Mouse (Mus musculus): ENCODE results near the gene Stat5a. TPM values are rescaled to one million over a fixed set of nuclear protein-coding genes. Genes with fewer than 3 reads are reported as not detected.

Gene Stat5a
- polyA plus RNA-seq, 1 experiment from 2014 or later = 4.5 TPM

GRCm38 (mm10) chr11:100905929-100906328 is 46.8 kb downstream of the Stat5a start:
- no peak overlapping the region for H3K9ac ChIP-seq (replicated peaks; ENCODE audit: low read length)
- H3K4me3 ChIP-seq (ENCODE audit: low read length) = no peak overlapping the region
- H3K36me3 ChIP-seq (ENCODE audit: insufficient read depth, low read length) = peaks cover 41% of the 10 kb centered on the region
- H3K9me3 ChIP-seq (ENCODE audit: low read length) = no peaks in the 10 kb centered on the region
- H3K27ac ChIP-seq (ENCODE audit: low read length) = no peak overlapping the region
- 68% methylated on average over 1 of the region's 1 CpGs for WGBS
- H3K4me2 ChIP-seq (replicated peaks; ENCODE audit: low read depth, low read length) = no peak overlapping the region
- ATAC-seq (ENCODE audit: low FRiP score, low TSS enrichment) = no peak
- H3K4me1 ChIP-seq (ENCODE audit: insufficient read depth, low read length) = no peaks in the 10 kb centered on the region
- no peaks in the 10 kb centered on the region for H3K27me3 ChIP-seq (ENCODE audit: insufficient read depth, low read length)

DNA sequence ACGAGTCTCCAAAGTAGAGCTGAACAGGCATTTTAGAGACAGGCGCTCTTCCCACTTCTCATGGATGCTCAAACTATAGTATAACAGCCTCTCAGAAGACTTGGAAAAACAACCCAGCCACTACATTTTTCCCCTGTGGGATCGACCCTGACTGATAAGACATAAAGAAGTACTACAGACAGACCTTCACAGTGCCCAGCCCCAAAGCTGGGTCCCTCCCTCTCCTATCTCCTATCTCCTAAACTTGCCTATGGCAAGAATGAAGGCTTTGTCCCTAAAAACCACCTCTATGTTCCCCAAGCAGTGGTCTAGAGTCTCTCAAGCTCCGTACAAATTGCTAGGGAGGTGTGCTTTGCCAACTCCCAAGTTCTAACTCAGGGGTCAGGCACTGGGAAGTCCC is 47.7 kb downstream of the Stat5a start:
- Histone ChIP-seq H3K4me3 (ENCODE audit: low read length) (no peak overlapping the region), H3K27ac (ENCODE audit: low read length) (no peak overlapping the region), H3K36me3 (ENCODE audit: insufficient read depth, low read length) (peaks cover 32% of the 10 kb centered on the region), H3K9me3 (ENCODE audit: low read length) (no peaks in the 10 kb centered on the region), H3K4me2 (replicated peaks; ENCODE audit: low read depth, low read length) (no peak overlapping the region), H3K27me3 (ENCODE audit: insufficient read depth, low read length) (no peaks in the 10 kb centered on the region), H3K4me1 (ENCODE audit: insufficient read depth, low read length) (no peaks in the 10 kb centered on the region), H3K9ac (replicated peaks; ENCODE audit: low read length) (no peak overlapping the region)
- 86% methylated on average over 4 of the region's 4 CpGs for WGBS
- no peak for ATAC-seq (ENCODE audit: low FRiP score, low TSS enrichment)

DNA sequence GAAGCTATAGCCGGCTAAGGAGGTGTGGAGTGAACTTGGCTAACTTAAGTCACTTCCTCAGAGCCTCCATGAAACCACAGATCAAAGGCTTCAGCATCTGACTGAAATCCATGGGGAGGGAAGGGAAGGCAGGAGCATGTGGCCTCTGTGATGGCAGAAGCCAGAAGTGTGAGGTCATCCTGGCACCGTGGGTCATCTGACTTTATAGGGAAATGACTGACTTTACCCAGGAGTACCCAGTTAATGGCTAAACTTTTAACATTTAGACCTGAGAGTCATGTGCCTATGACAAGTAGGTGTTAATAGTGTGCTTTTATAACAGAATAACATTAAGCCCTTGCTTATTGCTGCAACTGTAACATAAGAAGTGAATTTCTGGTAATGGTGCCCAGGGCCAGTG is 49.0 kb downstream of the Stat5a start:
- H3K4me2 ChIP-seq (replicated peaks; ENCODE audit: low read depth, low read length) = no peak overlapping the region
- H3K9me3 ChIP-seq (ENCODE audit: low read length) = no peaks in the 10 kb centered on the region
- 46% methylated on average over 2 of the region's 2 CpGs for WGBS
- peaks cover 26% of the 10 kb centered on the region for H3K36me3 ChIP-seq (ENCODE audit: insufficient read depth, low read length)
- ATAC-seq (ENCODE audit: low FRiP score, low TSS enrichment) = no peak
- H3K9ac ChIP-seq (replicated peaks; ENCODE audit: low read length) = no peak overlapping the region
- H3K4me3 ChIP-seq (ENCODE audit: low read length) = no peak overlapping the region
- no peaks in the 10 kb centered on the region for H3K4me1 ChIP-seq (ENCODE audit: insufficient read depth, low read length)
- H3K27ac ChIP-seq (ENCODE audit: low read length) = no peak overlapping the region
- no peaks in the 10 kb centered on the region for H3K27me3 ChIP-seq (ENCODE audit: insufficient read depth, low read length)

DNA sequence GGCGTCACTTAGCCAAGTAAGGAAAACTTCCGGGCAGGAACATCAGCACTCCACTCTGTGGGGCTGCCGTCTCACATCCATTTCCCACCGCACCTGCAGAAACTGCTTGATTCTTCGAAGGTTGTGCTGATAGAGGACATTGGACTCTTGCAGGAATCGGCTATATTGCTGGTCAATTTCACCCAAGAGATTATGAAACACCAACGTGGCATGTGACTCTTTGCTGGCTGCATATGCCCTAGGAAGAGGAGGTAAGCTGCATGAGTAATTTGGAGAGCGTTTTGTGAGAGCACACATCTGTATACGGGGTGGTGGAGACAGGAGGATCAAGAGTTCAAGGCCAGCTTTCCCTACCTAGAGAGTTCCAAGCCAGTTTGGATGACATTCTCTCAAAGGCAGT is 49.4 kb downstream of the Stat5a start:
- Histone ChIP-seq H3K4me3 (ENCODE audit: low read length) (no peak overlapping the region), H3K9ac (replicated peaks; ENCODE audit: low read length) (no peak overlapping the region), H3K4me2 (replicated peaks; ENCODE audit: low read depth, low read length) (no peak overlapping the region), H3K9me3 (ENCODE audit: low read length) (no peaks in the 10 kb centered on the region), H3K27me3 (ENCODE audit: insufficient read depth, low read length) (no peaks in the 10 kb centered on the region), H3K36me3 (ENCODE audit: insufficient read depth, low read length) (peaks cover 21% of the 10 kb centered on the region), H3K4me1 (ENCODE audit: insufficient read depth, low read length) (no peaks in the 10 kb centered on the region), H3K27ac (ENCODE audit: low read length) (no peak overlapping the region)
- ATAC-seq (ENCODE audit: low FRiP score, low TSS enrichment) = no peak
- WGBS = 75% methylated on average over 9 of the region's 9 CpGs

- no peak for ATAC-seq (ENCODE audit: low FRiP score, low TSS enrichment)
- H3K9me3 ChIP-seq (ENCODE audit: low read length) = no peaks in the 10 kb centered on the region
- no peak overlapping the region for H3K4me3 ChIP-seq (ENCODE audit: low read length)
- H3K36me3 ChIP-seq (ENCODE audit: insufficient read depth, low read length) = peaks cover 9% of the 10 kb centered on the region; the same call in 1 of the 2 replicates
- H3K27ac ChIP-seq (ENCODE audit: low read length) = no peak overlapping the region
- no peaks in the 10 kb centered on the region for H3K4me1 ChIP-seq (ENCODE audit: insufficient read depth, low read length)
- no peak overlapping the region for H3K9ac ChIP-seq (replicated peaks; ENCODE audit: low read length)
- 71% methylated on average over 17 of the region's 17 CpGs for WGBS
- no peaks in the 10 kb centered on the region for H3K27me3 ChIP-seq (ENCODE audit: insufficient read depth, low read length)
- H3K4me2 ChIP-seq (replicated peaks; ENCODE audit: low read depth, low read length) = no peak overlapping the region
These were observed 53.4 kb downstream of the Stat5a start for GRCm38 (mm10) chr11:100912401-100913155.

DNA sequence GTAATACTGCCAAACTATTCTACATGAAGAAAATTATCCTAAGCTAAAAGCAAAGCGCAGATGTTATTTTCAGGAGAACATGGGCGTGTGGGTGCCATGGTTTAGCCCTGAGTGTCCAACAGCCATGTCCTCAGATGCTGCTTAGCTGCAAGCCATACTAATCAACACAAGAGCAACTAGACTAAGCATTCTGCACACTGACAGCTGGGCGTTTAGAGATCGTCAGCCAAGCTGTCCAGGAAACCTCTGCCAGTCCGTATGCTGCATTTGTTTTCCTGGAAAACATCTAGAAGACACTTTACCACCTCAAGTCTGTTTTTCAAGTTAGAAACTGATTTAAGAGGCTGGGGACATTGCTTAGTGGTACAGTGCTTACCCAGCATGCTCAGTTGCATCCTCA is 55.3 kb downstream of the Stat5a start:
- H3K36me3 ChIP-seq (ENCODE audit: insufficient read depth, low read length) = peaks cover 4% of the 10 kb centered on the region; the same call in 1 of the 2 replicates
- no peaks in the 10 kb centered on the region for H3K27me3 ChIP-seq (ENCODE audit: insufficient read depth, low read length)
- no peak for ATAC-seq (ENCODE audit: low FRiP score, low TSS enrichment)
- no peak overlapping the region for H3K4me3 ChIP-seq (ENCODE audit: low read length)
- no peaks in the 10 kb centered on the region for H3K9me3 ChIP-seq (ENCODE audit: low read length)
- H3K27ac ChIP-seq (ENCODE audit: low read length) = no peak overlapping the region
- H3K4me1 ChIP-seq (ENCODE audit: insufficient read depth, low read length) = no peaks in the 10 kb centered on the region
- H3K9ac ChIP-seq (replicated peaks; ENCODE audit: low read length) = no peak overlapping the region
- no peak overlapping the region for H3K4me2 ChIP-seq (replicated peaks; ENCODE audit: low read depth, low read length)
- 82% methylated on average over 5 of the region's 5 CpGs for WGBS

DNA sequence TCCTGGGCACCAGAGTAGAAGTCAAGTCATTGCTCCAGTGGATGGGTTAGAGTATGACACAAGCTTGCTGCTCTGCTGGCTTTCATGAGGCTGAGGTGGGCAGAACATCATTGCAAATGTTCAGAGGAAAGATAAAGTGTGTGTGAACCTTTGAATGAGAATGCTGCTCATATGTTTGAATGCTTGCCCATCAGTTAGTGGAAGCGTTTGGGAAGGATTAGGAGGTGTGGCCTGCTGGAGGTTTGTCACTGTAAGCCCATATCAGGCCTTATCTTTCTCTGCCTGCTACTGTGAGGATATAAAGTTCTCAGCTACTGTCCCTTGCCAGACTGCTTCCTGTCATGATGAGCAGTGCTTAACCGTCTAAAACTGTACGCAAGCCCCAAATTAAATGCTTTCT is 55.9 kb downstream of the Stat5a start:
- H3K27ac ChIP-seq (ENCODE audit: low read length) = no peak overlapping the region
- H3K4me2 ChIP-seq (replicated peaks; ENCODE audit: low read depth, low read length) = no peak overlapping the region
- H3K9ac ChIP-seq (replicated peaks; ENCODE audit: low read length) = no peak overlapping the region
- WGBS = 95% methylated on average over 3 of the region's 3 CpGs
- ATAC-seq (ENCODE audit: low FRiP score, low TSS enrichment) = no peak
- H3K4me3 ChIP-seq (ENCODE audit: low read length) = no peak overlapping the region
- H3K36me3 ChIP-seq (ENCODE audit: insufficient read depth, low read length) = peaks cover 4% of the 10 kb centered on the region; the same call in 1 of the 2 replicates
- no peaks in the 10 kb centered on the region for H3K9me3 ChIP-seq (ENCODE audit: low read length)
- H3K27me3 ChIP-seq (ENCODE audit: insufficient read depth, low read length) = no peaks in the 10 kb centered on the region
- H3K4me1 ChIP-seq (ENCODE audit: insufficient read depth, low read length) = no peaks in the 10 kb centered on the region

DNA sequence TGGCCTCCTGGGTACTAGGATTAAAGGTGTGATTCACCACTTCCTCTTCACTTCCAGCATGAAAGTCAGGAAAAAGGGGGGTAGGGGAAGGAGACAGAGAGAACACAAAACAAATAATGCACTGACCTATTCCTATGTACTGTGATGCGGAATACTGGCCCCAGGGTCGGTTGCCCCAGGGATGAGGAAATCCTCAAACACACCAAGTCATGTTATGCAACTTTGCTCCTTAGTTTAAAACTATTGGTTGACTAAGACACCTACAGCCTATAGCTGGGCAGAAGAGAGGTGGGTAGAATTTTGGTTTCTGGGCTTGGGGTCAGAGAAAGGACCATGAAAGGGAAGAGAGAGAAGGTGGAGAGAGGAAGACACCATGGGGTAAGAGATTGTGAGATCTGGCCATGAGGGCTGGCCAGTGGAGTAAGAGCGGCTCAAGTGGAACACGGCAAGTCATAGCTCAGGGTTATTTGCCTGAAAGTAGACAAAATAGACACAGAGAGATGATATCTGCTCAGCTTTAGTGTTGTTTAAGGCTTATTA is 57.4 kb downstream of the Stat5a start:
- 95% methylated on average over 4 of the region's 4 CpGs for WGBS
- no peaks in the 10 kb centered on the region for H3K4me1 ChIP-seq (ENCODE audit: insufficient read depth, low read length)
- no peaks in the 10 kb centered on the region for H3K9me3 ChIP-seq (ENCODE audit: low read length)
- peaks cover 4% of the 10 kb centered on the region; the same call in 1 of the 2 replicates for H3K36me3 ChIP-seq (ENCODE audit: insufficient read depth, low read length)
- no peaks in the 10 kb centered on the region for H3K27me3 ChIP-seq (ENCODE audit: insufficient read depth, low read length)
- H3K4me3 ChIP-seq (ENCODE audit: low read length) = no peak overlapping the region
- no peak overlapping the region for H3K27ac ChIP-seq (ENCODE audit: low read length)
- H3K9ac ChIP-seq (replicated peaks; ENCODE audit: low read length) = no peak overlapping the region
- no peak overlapping the region for H3K4me2 ChIP-seq (replicated peaks; ENCODE audit: low read depth, low read length)
- no peak for ATAC-seq (ENCODE audit: low FRiP score, low TSS enrichment)

DNA sequence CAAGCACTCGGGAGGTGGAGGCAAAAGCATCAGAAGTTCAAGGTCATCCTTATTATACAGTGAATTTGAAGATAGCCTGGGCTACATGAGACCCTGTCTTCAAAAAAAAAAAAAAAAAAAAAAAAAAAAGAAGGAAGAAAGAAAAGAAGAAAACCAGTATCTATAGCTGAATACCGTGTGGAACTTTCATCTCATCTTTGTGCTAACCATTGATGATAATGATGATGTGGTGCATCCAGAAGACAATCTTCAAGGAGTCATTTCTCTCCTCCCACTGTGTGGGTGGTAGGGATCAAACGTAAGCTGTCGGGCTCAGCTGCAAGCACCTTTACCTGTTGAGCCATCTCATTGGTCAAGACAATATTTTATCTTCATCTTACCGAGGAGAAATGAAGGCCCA is 58.9 kb downstream of the Stat5a start:
- Histone ChIP-seq H3K27ac (ENCODE audit: low read length) (no peak overlapping the region), H3K4me1 (ENCODE audit: insufficient read depth, low read length) (no peaks in the 10 kb centered on the region), H3K9me3 (ENCODE audit: low read length) (no peaks in the 10 kb centered on the region), H3K27me3 (ENCODE audit: insufficient read depth, low read length) (no peaks in the 10 kb centered on the region), H3K36me3 (ENCODE audit: insufficient read depth, low read length) (peaks cover 4% of the 10 kb centered on the region; the same call in 1 of the 2 replicates), H3K9ac (replicated peaks; ENCODE audit: low read length) (no peak overlapping the region), H3K4me2 (replicated peaks; ENCODE audit: low read depth, low read length) (no peak overlapping the region), H3K4me3 (ENCODE audit: low read length) (no peak overlapping the region)
- ATAC-seq (ENCODE audit: low FRiP score, low TSS enrichment) = no peak
- WGBS = 84% methylated on average over 5 of the region's 5 CpGs

DNA sequence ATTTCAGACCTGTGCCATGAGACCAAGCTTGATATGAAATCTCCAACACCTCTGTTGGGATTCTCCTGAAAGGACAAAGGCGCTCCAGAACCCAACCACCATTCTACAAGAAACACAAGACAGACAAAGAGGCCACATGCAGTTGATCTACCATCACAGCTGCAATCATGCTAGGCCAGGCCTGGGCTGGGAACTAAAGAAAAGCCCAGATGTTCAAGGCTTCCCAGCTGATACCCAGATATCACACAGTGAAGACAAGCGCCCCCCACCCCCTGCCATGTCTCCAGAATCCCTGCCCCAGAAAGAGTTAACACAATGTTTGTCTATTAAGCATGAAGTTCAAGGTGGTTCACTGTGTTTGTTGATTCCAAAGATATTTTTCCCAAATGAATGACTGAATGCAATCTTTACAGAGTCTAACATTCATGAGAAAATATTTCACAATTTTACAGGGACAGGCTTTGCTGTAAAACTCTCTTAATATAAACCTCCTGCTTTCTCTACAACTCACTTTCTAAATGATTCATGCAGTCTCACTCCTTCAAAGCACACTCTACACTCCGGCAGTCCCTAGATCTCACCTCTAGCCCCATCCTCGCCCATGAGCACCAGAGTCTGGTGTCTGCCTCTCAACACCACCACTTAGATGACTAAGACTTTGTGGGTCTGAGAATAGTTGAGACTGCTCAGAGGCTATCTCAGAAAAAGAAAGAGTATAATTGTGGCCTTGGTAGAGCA is 61.9 kb downstream of the Stat5a start:
- H3K4me3 ChIP-seq (ENCODE audit: low read length) = no peak overlapping the region
- no peaks in the 10 kb centered on the region for H3K27me3 ChIP-seq (ENCODE audit: insufficient read depth, low read length)
- no peaks in the 10 kb centered on the region for H3K9me3 ChIP-seq (ENCODE audit: low read length)
- no peak for ATAC-seq (ENCODE audit: low FRiP score, low TSS enrichment)
- H3K9ac ChIP-seq (replicated peaks; ENCODE audit: low read length) = no peak overlapping the region
- WGBS = 90% methylated on average over 4 of the region's 4 CpGs
- no peaks in the 10 kb centered on the region for H3K36me3 ChIP-seq (ENCODE audit: insufficient read depth, low read length)
- H3K4me2 ChIP-seq (replicated peaks; ENCODE audit: low read depth, low read length) = no peak overlapping the region
- no peaks in the 10 kb centered on the region for H3K4me1 ChIP-seq (ENCODE audit: insufficient read depth, low read length)
- H3K27ac ChIP-seq (ENCODE audit: low read length) = no peak overlapping the region

All from kidney, embryonic 16.5 days (tissue).